Mouse (Mus musculus) regulatory T cell (primary cell): ENCODE measurements around the gene Gm17334.

ENCODE experiments used
- in situ Hi-C: fragments of 300-600 bp; cut with MboI, MseI; formaldehyde crosslinking; loops from one replicate; pipeline ENCODE4 v1.15.1; 2025; ENCODE audit warnings: high pct_unique_total_duplicates

The Gm17334 gene

DNA sequence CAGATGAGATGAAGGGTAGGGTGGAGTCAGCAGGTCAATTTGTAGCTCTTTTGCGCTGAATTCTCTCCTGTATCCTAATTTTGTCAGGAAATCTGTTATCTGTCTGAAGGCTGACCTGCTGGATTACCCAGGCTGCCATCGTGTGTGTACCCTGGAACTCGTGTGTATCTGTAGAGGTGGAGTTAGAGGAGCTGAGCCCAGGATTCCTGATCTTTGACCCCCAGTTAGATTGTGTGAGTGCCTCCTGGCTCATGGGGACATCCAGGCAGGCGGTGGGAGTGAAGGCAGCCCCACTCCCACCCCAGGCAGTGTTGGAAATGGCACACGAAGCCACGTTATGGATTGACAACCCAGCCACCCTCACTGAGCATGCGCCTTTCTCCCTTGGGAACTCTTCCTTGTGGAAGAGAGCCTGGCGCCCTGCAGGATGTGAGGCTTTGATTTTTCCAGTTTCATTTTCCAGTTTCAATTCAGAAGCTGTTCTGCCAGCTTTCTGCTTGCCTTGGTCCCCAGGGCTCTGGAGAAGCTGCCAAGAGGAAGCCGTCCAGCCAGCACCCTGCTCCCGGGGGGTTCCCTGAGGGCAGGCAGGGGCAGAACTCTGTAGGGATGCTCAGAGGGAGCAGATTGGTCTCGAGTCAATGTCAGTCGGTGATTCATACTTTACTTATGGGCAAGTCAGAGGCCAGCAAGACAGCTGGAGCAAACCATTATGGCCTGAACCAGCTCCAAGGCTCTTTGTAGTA, 23.6 kb upstream of the Gm17334 start:
- in situ Hi-C loops = no loop called here

DNA sequence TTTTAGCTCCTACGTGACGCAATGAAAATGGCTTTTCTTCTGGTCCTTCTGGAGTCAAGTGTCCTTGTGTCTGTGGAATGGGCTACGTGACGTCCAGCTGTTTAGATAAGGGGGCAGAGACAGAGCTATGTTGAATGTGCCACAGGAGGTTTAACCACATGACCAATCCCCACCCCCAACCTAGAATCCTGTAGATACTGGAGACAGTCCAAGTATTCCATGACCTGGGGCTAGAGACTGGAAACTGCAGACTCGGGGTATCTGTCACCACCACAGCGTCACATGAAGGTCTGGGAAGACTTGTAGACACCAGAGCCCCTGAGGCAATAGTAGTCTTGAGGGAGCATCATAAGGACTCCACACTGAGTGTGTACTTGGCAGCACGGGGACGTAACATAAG, 22.8 kb upstream of the Gm17334 start:
- in situ Hi-C loops = no loop called here

DNA sequence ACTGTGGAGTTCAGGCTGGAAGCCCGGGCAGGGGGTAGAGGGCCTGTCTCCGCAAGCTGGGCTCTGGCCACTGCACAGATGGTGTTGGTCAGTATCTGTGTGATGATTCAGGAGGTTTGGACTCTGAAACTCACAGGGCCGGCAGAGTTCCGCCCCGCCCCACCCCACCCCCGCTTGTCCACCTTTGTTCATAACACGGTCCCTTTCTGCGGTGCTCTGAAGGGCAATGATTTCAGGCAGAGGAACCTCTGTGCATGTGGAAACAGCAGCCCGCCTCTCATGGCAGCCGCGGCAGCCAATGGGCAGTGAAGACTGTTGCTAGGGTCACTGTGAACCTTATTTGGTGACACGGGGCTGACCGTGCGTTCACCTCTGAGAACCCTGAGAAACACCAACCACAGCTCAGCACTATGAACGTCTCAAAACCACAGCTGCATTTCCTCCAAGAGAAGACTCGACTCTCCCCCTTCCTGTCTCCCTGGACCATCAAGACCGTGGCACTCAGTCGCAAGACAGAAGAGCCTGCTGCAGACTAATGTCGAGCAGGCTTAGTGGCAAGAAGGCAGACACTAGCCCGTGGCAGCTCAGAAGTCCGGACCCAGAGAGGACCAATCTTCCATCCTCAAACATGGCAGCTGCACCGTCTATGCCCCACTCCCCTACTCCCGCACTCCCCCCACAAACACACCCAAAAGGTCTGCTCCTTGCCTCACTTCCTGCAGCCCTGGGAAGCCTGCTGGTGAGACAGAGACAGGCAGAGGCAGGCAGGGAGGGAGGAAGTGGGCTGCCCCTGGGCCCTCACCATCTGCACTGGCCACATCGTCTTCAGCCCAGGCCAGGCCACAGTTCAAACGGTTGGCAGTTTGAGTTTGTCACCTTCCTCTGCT, 21.9 kb upstream of the Gm17334 start:
- in situ Hi-C loops = no loop called here

DNA sequence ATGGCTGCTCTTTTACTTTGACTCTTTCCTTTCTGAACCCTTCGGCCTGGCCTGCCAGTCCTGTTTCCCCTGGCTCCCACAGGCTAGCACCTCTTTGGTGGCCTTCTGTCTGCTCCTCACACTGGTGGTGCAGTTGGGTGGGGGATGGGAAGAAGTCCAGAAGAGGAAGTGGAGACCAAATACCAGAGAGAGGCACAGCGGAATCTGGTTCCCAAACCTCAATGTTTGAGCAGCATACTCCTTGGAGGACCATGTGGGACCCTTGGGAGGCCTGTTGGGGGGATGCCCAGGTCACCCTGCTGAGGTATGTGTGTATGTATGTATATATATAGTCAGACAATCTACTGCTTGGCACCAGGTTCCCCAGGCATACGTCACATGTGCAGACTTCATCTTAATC, 21.0 kb upstream of the Gm17334 start:
- in situ Hi-C loops = no loop called here

DNA sequence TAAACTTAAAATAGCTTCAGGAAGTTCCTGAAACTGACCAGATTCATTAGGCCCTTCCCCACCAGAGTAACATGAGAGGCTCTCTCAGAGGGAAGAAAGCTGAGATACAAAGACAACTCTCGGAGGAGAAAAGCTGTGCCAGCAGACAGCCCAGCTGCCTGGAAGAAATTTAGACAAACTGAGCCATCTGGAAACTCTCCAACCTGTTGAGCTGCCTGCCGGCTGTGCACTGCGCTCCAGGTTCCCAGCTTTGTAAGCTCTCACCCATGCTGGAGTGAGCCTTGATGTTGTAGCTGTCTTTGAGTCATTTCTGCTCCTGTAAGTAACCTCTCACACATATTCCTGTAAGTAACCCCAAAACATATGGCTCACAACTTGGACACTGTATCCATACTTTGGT, 20.0 kb upstream of the Gm17334 start:
- in situ Hi-C loops = no loop called here

DNA sequence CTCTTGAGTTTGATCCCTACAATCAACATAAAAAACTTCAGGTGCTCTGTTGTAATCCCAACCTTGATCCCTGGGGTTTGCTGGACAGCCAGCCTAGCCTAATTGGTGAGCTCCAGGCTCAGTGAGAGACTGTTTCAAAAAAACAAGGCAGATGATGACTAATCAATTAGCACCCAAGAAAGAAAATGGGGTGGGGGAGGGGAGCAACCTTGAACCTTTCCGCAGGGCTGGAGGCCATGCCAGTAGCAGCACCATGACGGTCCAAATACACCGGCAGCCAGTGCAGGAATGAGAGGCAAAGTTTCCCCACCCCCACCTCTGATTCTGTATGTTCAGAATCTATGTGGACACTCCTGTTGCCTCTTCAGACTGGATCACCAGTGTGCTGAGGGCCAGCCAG, 16.3 kb upstream of the Gm17334 start:
- in situ Hi-C loops = no loop called here

DNA sequence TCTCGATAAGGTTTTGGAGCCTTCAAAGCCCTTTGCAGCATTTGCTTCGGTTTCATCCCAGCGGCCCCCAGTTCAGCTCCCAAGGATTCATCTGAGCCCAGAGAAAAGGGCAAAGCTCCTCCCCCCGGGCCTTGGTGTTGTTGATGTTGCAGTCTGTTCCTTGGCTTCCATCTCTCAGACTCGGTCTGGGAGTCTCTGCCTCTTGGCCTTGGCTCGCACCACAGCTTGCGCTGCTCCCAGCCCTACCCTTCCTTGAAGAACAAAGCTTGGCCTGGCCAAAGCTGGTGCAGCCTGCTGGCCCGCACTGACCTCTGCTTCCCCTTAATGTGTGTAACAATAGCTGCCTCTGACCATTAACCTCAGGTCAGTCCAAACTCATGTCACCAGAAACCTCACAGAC, 15.2 kb upstream of the Gm17334 start:
- in situ Hi-C loops = no loop called here

DNA sequence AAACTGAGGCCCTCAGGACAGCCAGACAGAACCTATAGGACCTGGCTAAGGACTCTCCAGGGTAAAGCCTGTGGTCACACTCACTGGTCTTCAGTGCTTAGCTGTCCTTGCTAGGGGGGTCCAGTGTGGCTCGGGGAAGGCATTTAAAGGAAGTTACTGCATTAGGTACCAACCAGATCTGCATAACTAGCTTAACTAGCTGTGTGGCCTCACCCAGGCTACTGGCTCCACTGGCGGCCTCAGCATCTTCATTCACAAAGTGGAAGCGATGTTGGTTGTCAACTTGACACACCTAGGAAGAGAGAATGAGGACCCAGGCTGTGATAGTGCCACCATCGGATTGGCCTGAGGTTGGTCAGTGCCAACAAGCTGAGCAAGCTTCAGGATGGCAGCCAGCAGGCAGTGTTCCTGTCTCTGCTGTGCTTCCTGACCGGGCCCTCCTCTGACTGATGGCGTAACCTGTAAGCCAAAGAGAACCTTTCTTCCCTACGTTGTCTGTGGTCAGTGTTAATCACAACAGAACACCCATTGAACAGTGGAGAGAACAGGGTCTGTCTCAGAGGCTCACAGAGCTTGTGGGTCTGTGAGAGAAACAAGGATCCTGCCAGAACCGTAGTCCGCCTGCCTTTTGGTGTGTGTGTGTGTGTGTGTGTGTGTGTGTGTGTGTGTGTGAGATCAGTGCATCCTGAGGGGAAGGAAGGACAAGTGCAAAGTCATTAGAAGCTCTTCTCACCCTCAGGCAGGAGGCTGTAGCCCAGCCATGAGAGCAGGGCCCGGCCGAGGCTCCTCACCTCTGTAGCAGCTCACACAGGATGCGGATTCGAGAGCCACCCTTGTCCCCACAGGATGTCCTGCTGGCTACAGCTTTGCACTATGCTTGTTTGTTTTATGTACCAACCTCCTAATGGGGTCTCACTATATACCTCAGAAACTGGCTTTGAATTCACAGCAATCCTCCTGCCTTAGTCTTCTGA, 13.4 kb upstream of the Gm17334 start:
- in situ Hi-C loops = no loop called here

DNA sequence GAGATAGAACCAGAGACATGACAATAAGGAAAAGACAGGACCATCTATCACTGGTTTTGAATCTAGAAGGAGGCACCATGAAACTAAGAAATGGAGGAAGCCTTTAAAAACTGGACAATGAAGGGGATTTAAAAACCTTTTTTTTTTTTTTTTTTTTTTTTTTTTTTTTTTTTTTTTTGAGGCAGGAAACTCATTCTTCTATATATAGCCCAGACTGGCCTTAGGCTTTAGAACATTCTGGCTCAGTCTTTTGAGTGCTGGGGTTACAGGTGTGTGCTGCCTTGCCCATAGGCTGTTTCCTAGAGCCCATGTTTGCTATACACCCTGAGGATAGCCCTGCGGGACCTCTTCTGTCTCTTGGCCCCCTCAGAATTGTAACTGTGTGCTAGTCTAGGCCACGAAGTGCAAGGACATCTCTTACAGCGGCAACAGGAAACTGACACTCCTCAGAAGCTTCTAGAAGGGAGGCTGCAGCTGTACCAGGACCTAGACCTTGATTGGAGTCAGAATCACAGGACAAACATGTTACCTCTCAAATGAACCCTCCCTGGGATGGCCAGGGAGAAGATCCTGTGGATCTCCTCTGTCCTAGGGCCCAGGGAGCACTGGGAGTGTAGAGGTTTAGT, 12.4 kb upstream of the Gm17334 start:
- in situ Hi-C loops = no loop called here

DNA sequence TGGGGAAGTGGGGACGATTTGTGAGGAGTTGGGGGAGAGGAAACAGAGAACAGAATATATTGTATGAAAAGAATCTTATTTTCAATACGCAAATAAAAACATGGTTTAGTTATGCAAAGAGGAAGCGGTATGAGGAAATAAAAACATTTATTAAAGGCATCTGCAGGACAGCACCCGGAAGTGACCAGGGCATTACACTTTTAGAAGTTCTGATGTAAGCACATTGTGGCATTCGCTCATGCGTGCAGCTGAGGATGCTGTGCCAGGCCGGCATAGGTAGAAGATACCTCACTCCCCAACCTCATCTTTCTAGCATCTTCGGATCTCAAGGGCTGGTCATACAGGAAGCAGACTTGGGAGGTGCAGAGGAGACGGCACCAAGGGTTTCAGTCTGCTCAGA, 10.3 kb upstream of the Gm17334 start:
- in situ Hi-C loops = no loop called here

DNA sequence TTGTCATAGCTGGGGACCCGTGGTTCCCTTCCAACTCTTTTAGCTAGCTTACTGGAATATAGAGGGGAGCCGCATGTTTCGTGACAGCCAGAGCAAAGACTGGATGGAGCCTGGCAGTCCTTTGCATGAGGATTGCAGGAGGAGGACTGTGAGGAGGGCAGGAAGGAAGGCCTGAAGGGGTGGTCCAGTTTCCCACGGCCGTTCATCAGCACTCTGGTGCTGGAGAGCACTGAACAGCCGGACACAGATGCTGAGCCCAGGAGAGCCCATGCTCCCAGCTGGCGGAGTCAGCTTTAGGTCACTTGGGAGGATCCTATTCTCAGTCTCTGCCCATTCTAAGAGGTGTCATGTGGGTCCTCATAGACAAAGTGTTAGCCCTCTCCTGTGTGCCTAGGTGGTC, 9.0 kb upstream of the Gm17334 start:
- in situ Hi-C loops = no loop called here

DNA sequence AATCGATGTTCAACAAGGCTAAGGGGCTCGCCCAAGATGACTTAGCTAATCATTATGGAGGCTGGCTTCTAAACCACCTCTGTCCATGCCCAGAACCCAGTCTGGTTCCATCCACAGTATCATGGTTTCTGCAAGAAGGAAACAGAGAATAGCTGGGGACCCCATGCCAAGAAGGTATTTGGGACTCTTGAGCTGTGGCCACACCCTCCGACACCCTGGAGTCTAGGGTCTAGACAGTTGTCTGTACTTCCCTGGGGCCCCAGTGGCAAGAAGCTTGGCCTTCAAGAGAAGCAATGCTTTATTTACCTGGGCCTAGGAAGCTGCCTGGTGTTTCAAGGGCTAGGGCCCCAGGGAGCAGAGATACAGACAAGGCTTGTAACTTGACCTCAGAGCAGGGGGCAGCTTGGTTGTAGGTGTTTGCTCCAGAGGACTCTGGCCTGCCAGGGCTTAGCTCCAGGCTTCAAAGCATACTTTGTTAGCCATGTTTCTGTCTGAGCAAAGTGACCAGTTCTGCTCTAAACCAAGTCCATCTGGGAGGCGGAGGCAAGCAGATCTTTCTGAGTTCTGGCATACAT, 8.3 kb upstream of the Gm17334 start:
- in situ Hi-C loops = no loop called here

DNA sequence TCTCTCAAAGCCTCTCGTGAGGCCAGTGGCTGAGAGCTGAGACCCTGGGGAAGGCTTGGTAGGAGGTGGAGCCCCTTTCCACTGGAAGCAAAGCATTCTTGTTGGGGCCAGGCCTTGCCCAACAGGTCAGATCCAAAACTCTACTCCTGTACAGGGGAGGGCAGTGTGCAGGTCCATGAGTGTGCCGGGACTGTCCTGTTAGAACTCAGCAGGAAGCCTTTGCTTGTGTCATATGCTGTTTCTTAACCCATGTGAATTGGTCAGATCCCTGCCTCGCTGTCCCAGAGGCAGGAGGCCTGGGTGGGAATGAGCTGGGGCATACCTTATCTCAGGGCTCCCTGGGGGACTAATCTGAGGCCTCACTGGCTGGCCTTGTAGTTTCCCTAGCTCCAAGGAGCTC, 7.3 kb upstream of the Gm17334 start:
- in situ Hi-C loops = no loop called here

DNA sequence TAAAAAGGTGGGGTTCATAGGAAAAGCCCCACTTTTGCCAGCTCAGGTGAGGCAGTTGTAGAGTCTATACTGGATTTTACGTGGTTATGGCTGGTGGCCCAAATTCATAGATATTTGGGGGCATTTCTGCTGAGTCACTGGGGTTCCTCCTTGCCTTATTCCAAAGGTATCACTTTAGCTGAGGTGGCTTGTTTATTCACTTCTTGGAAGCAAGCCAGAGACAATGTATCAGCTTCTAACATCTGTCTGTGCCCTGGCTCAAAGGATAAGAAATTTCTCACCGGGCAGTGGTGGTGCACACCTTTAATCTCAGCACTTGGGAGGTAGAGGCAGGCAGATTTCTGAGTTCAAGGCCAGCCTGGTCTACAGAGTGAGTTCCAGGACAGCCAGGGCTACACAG, 6.8 kb upstream of the Gm17334 start:
- in situ Hi-C loops = no loop called here

DNA sequence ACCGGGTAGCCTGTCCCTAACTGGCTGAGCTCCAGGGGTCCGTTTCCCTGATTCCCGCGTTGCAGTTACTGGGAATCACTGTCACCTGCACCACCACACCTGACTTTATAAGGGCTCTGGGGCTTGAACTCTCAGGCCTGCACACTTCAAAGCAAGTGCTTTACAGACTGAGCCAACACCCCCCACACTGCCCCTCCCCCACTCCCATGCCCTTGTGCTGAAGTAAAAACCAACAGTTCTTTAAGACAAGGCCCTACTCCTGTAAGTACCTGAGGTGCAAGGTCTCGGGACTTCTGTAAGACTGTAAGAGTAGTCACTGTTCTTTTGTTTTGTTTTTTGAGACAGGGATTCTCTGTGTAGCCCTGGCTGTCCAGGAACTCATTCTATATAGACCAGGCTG, 5.5 kb upstream of the Gm17334 start:
- in situ Hi-C loops = no loop called here

DNA sequence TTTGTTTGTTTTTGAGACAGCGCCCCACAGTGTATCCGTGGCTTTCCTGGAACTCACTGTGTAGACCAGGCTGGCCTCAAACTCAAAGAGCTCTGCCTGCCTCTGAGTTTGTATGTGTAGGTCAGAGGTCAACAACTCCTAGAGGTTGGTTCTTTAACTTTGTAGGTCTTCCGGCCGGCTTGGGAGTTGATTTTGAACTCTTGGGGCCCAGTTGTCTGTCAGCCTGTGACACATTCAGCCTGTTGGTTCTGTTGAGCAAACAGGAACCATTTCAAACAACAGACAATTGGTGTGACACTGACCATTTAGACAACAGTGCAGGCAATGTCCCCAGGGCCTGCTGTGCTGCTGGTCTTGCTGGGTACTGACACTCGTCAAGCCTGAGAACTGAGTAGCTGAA, 4.7 kb upstream of the Gm17334 start:
- in situ Hi-C loops = no loop called here

DNA sequence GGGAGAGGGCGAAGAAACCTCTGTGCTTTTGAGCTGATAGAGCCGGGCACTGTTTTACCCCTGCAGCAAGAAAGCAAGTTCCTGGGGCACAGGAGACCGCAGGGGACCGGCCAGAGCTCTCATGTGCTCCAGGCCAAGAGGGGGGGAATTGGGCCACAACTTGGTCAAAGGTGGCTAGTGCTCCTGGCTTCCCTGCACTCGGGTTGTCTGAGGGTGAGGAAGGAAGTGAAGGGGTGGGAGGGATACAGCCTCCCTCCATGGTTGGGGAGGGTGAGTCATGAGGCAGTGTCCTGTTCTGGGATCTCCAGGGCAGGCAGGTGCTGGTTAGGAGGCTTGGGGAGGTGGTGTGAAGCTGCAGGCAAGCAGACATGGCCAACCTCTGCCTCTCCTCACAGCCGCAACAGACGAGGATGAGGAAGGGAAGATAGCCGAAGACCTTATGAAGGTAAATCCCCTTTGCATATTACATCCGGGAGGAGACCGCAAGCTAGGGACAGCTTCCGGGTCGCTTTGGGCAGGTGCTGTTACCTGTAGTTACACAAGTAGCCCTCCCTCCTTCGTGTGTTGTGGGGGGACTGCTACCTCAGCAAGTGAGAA, 1.8 kb upstream of the Gm17334 start:
- in situ Hi-C loops = no loop called here

DNA sequence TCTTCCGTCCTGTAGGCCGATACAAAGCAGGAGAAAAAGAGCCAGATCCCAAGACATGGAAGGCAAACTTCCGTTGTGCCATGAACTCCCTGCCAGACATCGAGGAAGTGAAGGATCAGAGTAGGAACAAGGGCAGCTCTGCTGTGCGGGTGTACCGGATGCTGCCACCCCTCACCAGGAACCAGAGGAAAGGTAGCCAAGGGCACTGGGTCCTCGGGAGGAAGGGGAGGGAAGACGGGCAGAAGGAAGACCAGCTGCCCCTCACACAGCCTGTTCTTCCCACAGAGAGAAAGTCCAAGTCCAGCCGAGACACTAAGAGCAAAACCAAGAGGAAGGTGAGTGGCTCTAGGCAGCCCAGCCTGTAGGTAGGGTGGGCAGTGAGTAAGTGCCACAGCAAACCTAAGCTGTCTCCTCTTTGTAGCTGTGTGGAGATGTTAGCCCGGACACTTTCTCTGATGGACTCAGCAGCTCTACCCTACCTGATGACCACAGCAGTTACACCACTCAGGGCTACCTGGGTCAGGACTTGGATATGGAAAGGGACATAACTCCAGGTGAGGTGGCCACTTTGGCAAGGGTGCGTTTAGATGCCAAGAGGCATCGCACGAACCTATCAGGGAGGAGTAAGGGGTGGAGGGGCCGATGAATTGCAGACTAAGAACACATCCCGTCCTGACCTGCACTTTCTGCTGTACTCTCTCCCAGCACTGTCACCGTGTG, 814 bp upstream of the Gm17334 start:
- in situ Hi-C loops = no loop called here

DNA sequence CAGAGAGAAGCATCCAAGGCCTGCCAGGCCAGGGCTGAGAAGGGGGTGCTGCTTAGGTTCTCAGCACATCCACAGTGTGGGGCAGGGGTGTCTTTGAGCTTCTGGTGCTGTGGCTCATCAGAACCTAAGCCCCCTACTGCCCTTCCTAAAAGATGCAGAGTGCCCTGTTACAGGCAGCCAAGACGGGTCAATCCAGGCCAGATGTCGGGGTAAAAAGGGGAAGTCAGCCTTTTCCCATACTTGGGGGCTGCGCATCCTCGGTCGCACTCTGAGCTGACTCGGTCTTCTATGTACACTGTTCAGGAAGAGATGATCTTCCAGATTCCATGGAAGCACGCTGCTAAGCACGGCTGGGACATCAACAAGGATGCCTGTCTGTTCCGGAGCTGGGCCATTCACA, 451 bp downstream of the Gm17334 start:
- in situ Hi-C loops = no loop called here
